Mouse (Mus musculus): ENCODE measurements around the gene Ulk4. TPM values are rescaled to one million over a fixed set of nuclear protein-coding genes. Genes with fewer than 3 reads are reported as not detected.
A peak's percentile ranks its signal among the peaks of the same experiment; 100 is the strongest.

Ulk4 gene
- total and polyA plus RNA-seq, 3 experiments, result 0.18 to 2.3 (median 0.30) TPM

DNA sequence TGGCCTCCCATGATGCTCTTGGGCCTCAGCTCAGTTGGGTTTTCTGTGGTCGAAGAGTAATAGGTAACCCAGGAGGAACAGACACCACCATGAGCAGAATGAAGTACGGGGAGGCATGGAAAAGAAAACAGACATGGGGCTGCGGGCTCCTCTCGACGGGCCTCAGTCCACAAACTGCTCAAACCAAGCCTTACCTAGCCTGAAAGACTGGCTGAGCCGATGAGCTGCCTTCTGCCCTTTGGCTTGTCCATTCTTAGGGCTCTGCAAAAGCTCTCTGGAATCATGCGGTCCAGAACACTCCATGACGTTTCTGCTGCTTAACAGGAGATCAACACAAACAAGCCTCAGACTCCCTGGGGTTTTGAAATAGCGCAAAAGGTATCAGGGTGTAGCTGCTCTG, 19.9 kb downstream of the Ulk4 start:
- 79% methylated on average over 9 of the region's 9 CpGs for WGBS
- intact Hi-C loops (cut with DNase I), result no loop called here
- no peaks in the 10 kb centered on the region for H3K79me2 ChIP-seq (replicated peaks; ENCODE audit: control insufficient read depth, insufficient read depth, low read length)
- TF ChIP-seq CTCF (IDR thresholded peaks at IDR 0.05) (no peak), EP300 (IDR thresholded peaks at IDR 0.05; ENCODE audit: insufficient read depth, low read depth, low read length) (no peak), POLR2A (IDR thresholded peaks at IDR 0.05; ENCODE audit: insufficient read depth, low read depth, low read length) (no peak)
- no peaks in the 10 kb centered on the region for H3K27me3 ChIP-seq (ENCODE audit: control insufficient read depth, insufficient read depth, low read length)
- no peak overlapping the region for H3K9ac ChIP-seq (ENCODE audit: low read depth, low read length)
- H3K27ac ChIP-seq, result no peak overlapping the region
- H3K36me3 ChIP-seq (ENCODE audit: control insufficient read depth, insufficient read depth, low read length), result no peaks in the 10 kb centered on the region
- DNase-seq, result no peak
- no peak overlapping the region for H3K4me3 ChIP-seq
- H3K4me1 ChIP-seq (ENCODE audit: control insufficient read depth, insufficient read depth, low read length), result no peaks in the 10 kb centered on the region

DNA sequence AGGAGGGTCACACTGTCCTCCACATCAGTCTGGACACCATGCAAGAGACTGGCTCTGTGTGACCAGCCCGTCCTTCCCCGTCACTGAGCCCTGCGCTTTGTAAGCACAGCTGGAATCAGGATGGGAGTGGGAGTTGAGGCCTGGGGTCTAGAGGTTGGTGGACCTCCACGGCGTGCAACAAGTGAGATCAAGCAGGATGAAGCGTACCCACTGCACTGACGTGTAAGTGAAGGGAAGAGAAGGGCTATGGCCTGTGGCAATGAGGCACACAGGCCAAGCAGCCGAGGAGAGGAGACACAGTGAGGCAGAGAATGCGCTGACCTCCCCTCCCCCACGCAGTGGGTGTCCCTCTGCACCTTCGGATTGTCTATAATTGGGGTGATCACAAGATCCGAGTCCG, 22.2 kb downstream of the Ulk4 start:
- H3K4me1 ChIP-seq (ENCODE audit: control insufficient read depth, insufficient read depth, low read length), result no peaks in the 10 kb centered on the region
- intact Hi-C loops (cut with DNase I), result no loop called here
- no peak overlapping the region for H3K9ac ChIP-seq (ENCODE audit: low read depth, low read length)
- TF ChIP-seq CTCF (IDR thresholded peaks at IDR 0.05) (no peak), POLR2A (IDR thresholded peaks at IDR 0.05; ENCODE audit: insufficient read depth, low read depth, low read length) (no peak), EP300 (IDR thresholded peaks at IDR 0.05; ENCODE audit: insufficient read depth, low read depth, low read length) (no peak)
- H3K27ac ChIP-seq, result no peak overlapping the region
- 92% methylated on average over 13 of the region's 13 CpGs for WGBS
- no peaks in the 10 kb centered on the region for H3K79me2 ChIP-seq (replicated peaks; ENCODE audit: control insufficient read depth, insufficient read depth, low read length)
- no peaks in the 10 kb centered on the region for H3K36me3 ChIP-seq (ENCODE audit: control insufficient read depth, insufficient read depth, low read length)
- H3K4me3 ChIP-seq, result no peak overlapping the region
- no peak for DNase-seq
- H3K27me3 ChIP-seq (ENCODE audit: control insufficient read depth, insufficient read depth, low read length), result no peaks in the 10 kb centered on the region

DNA sequence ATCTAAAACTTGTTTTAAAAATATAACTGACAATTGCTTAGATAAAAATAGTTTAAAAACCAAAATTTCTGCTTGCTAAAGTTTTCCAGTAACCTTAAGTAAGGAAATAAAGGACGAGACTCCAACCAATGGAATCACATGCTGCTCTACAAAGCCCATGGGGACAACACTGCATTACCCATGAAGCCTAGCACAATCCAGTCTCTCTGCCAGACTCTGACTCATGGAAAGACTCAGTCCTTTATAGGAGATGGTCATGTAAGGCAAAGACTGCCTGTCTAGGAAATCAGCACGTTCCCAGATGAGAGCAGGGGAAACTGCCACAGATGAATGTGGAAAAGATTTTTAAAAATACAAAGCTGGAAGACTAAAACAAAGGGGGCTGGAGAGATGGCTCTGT, 23.0 kb downstream of the Ulk4 start:
- WGBS, result 33% methylated on average over 2 of the region's 2 CpGs
- Histone ChIP-seq H3K27me3 (ENCODE audit: control insufficient read depth, insufficient read depth, low read length) (no peaks in the 10 kb centered on the region), H3K4me1 (ENCODE audit: control insufficient read depth, insufficient read depth, low read length) (no peaks in the 10 kb centered on the region), H3K36me3 (ENCODE audit: control insufficient read depth, insufficient read depth, low read length) (no peaks in the 10 kb centered on the region), H3K79me2 (replicated peaks; ENCODE audit: control insufficient read depth, insufficient read depth, low read length) (no peaks in the 10 kb centered on the region), H3K27ac (peak overlapping the region; percentile 44; the same call in 1 of the 2 replicates), H3K4me3 (no peak overlapping the region), H3K9ac (ENCODE audit: low read depth, low read length) (no peak overlapping the region)
- peak in 1 of 2 experiments; percentile 52 for DNase-seq
- TF ChIP-seq POLR2A (IDR thresholded peaks at IDR 0.05; ENCODE audit: insufficient read depth, low read depth, low read length) (no peak), CTCF (IDR thresholded peaks at IDR 0.05) (no peak), EP300 (IDR thresholded peaks at IDR 0.05; ENCODE audit: insufficient read depth, low read depth, low read length) (no peak)
- intact Hi-C loops (cut with DNase I), result no loop called here

DNA sequence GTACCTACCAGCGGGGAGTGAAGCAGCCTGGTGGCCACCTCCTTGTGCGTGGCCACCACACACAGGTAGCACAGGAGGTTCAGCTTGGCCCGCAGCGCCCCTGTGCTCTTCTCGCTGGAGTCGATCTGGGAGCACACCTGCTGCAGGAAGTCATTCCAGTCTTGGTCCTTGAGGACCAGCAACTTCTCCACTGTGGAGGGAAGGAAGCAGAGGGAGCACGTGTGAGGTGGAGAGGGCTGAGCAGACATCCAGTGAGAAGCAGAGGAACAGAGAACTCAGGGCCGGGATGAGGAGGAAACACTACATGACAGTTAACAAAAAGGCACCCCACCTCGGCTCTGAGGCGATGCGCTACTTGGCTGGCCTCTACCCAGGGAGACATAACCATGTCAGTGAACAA, 26.1 kb downstream of the Ulk4 start:
- H3K36me3 ChIP-seq (ENCODE audit: control insufficient read depth, insufficient read depth, low read length), result no peaks in the 10 kb centered on the region
- no peak overlapping the region for H3K4me3 ChIP-seq
- no peak for DNase-seq
- H3K79me2 ChIP-seq (replicated peaks; ENCODE audit: control insufficient read depth, insufficient read depth, low read length), result no peaks in the 10 kb centered on the region
- intact Hi-C loops (cut with DNase I), result no loop called here
- TF ChIP-seq POLR2A (IDR thresholded peaks at IDR 0.05; ENCODE audit: insufficient read depth, low read depth, low read length) (no peak), EP300 (IDR thresholded peaks at IDR 0.05; ENCODE audit: insufficient read depth, low read depth, low read length) (no peak), CTCF (IDR thresholded peaks at IDR 0.05) (no peak)
- no peaks in the 10 kb centered on the region for H3K4me1 ChIP-seq (ENCODE audit: control insufficient read depth, insufficient read depth, low read length)
- 90% methylated on average over 11 of the region's 11 CpGs for WGBS
- H3K9ac ChIP-seq (ENCODE audit: low read depth, low read length), result no peak overlapping the region
- no peaks in the 10 kb centered on the region for H3K27me3 ChIP-seq (ENCODE audit: control insufficient read depth, insufficient read depth, low read length)
- no peak overlapping the region for H3K27ac ChIP-seq

DNA sequence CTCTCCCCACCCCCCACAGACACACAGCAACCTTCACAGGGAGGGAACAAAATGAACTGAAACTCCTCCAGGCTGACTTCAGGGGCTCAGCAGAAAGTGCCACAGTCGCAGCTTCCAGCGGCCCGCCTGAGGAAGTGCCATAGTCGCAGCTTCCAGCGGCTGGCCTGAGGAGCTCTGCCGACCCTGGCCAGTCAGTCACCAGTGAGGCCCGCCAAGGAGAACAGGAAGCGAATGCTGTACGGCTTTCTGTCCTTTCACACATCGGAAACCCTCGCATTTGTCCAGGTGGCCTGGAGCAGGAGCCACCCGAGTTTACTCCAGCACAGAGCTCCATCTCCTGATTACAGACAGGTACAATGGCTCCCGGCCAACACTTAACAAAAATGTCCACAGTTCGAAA, 27.2 kb downstream of the Ulk4 start:
- Histone ChIP-seq H3K79me2 (replicated peaks; ENCODE audit: control insufficient read depth, insufficient read depth, low read length) (no peaks in the 10 kb centered on the region), H3K27ac (no peak overlapping the region), H3K4me1 (ENCODE audit: control insufficient read depth, insufficient read depth, low read length) (no peaks in the 10 kb centered on the region), H3K4me3 (no peak overlapping the region), H3K9ac (ENCODE audit: low read depth, low read length) (no peak overlapping the region), H3K36me3 (ENCODE audit: control insufficient read depth, insufficient read depth, low read length) (no peaks in the 10 kb centered on the region), H3K27me3 (ENCODE audit: control insufficient read depth, insufficient read depth, low read length) (no peaks in the 10 kb centered on the region)
- no peak for TF ChIP-seq EP300 (IDR thresholded peaks at IDR 0.05; ENCODE audit: insufficient read depth, low read depth, low read length)
- TF ChIP-seq CTCF (IDR thresholded peaks at IDR 0.05), result no peak
- TF ChIP-seq POLR2A (IDR thresholded peaks at IDR 0.05; ENCODE audit: insufficient read depth, low read depth, low read length), result no peak
- 48% methylated on average over 14 of the region's 14 CpGs for WGBS
- DNase-seq, result peak in 1 of 2 experiments; percentile 43
- intact Hi-C loops (cut with DNase I), result loop anchor here (5.0 kb wide), 2 partner anchors 207 to 422 kb away; no protein-coding TSS in a partner anchor

DNA sequence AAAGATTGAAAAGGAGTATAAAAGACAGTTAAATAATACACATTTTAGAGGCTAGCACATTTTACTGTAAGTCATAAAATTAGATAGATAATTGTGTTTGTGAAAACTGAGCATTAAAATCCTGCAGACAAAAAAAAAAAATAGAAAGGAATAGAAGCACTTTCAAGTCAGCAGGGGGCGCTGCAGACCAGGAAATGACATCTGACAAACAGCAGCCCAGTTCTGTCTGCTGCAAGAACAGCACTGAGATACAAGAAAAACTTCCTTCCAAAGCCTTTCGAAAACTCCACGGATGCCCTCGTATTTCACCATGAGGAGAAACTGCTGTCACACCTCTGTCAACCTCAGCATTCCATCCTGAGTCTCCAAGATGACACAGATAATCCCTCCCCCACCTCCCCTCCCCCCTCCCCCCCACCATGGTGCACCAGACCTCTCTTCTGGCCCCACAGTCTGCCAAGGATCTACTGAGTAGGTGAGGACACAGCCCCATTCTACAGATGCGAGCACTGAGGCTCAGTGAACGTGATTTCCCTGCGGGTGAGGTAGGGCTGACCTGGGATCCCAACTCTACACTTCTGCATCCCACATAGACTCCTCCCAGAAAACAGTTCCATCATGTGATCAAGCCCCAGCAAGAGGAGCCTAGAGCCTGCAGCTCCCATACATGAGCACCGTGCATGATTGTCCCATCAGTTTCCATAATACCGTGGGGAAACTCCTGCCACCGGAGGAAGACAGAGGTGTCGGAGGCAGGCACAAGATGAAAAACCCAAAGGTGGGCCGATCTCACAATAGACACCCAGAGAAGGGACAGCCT, 28.8 kb downstream of the Ulk4 start:
- Histone ChIP-seq H3K27me3 (ENCODE audit: control insufficient read depth, insufficient read depth, low read length) (no peaks in the 10 kb centered on the region), H3K9ac (ENCODE audit: low read depth, low read length) (no peak overlapping the region), H3K4me3 (no peak overlapping the region), H3K36me3 (ENCODE audit: control insufficient read depth, insufficient read depth, low read length) (no peaks in the 10 kb centered on the region), H3K79me2 (replicated peaks; ENCODE audit: control insufficient read depth, insufficient read depth, low read length) (no peaks in the 10 kb centered on the region), H3K4me1 (ENCODE audit: control insufficient read depth, insufficient read depth, low read length) (no peaks in the 10 kb centered on the region), H3K27ac (no peak overlapping the region)
- TF ChIP-seq POLR2A (IDR thresholded peaks at IDR 0.05; ENCODE audit: insufficient read depth, low read depth, low read length) (no peak), CTCF (IDR thresholded peaks at IDR 0.05) (peak; percentile 86), EP300 (IDR thresholded peaks at IDR 0.05; ENCODE audit: insufficient read depth, low read depth, low read length) (0 out of 2 replicates have a peak, but pooled peaks have one; percentile 62)
- WGBS, result 57% methylated on average over 12 of the region's 12 CpGs
- DNase-seq, result peak; percentile 79 to 88
- intact Hi-C loops (cut with DNase I), result loop anchor here (1.0 to 5.0 kb wide), 6 partner anchors 49 to 424 kb away; partner anchors contain the start of gene Trak1
